Mouse (Mus musculus): ENCODE data around the gene Dhcr7. TPM values are rescaled to one million over a fixed set of nuclear protein-coding genes. Genes with fewer than 3 reads are reported as not detected.

Dhcr7 gene
- polyA plus RNA-seq, 1 experiment from 2014 or later = 87.0 TPM

GRCm38 (mm10) chr7:143800770-143801169, 22.2 kb upstream of the Dhcr7 start:
- Histone ChIP-seq H3K4me2 (ENCODE audit: low read length) (no peak overlapping the region), H3K27ac (ENCODE audit: low read depth, low read length) (no peak overlapping the region), H3K4me1 (ENCODE audit: control insufficient read depth, insufficient read depth, low read depth, low read length) (no peaks in the 10 kb centered on the region), H3K27me3 (replicated peaks; ENCODE audit: control insufficient read depth, insufficient read depth, low read length) (no peaks in the 10 kb centered on the region), H3K9me3 (ENCODE audit: control insufficient read depth, low read length) (no peaks in the 10 kb centered on the region), H3K9ac (ENCODE audit: low read depth, low read length) (no peak overlapping the region), H3K4me3 (ENCODE audit: low read length) (no peak overlapping the region), H3K36me3 (ENCODE audit: control insufficient read depth, insufficient read depth, low read length) (peaks cover 22% of the 10 kb centered on the region; the same call in 1 of the 2 replicates)
- ATAC-seq = no peak
- WGBS = 85% methylated on average over 1 of the region's 1 CpGs

DNA sequence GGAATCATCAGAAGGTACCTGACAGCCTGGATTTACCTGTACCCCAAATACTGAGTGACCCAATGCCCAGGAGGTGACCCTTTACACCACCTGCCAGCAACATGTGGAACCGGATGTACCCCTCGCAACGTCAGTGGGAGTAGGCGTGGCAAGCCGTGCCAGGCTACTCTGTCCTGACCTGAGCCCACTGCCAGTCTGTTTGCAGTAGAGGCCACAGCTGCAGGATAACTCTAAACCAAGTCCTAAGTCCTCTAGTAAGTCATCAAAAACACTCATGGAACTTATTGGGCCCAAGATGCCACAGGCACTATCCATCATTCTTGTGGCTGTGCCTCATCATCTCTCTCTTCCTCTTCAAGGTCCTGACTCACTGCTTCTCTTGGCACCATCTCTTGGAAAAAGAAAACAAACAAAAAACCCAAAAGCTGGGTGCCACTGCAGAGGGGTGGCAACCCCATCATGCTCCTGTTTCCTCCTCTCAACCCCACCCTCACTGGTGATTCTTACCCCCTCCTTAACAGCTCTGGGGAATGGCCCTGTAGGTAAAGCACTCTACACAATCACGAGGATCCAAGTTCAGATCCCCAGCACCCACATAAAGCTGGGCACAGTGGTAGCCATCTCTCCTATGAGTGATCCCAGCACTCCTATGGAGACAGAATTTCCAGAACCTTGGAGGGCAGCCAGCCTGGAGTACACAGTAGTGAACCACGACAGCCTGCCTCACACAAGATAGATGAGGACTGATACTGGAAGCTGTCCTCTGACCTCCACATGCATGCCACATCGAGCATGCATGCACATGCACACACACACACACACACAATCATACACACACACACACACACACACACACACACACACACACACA, 21.5 kb upstream of the Dhcr7 start:
- no peaks in the 10 kb centered on the region for H3K9me3 ChIP-seq (ENCODE audit: control insufficient read depth, low read length)
- H3K27me3 ChIP-seq (replicated peaks; ENCODE audit: control insufficient read depth, insufficient read depth, low read length) = no peaks in the 10 kb centered on the region
- peaks cover 22% of the 10 kb centered on the region; the same call in 1 of the 2 replicates for H3K36me3 ChIP-seq (ENCODE audit: control insufficient read depth, insufficient read depth, low read length)
- no peak overlapping the region for H3K27ac ChIP-seq (ENCODE audit: low read depth, low read length)
- no peak overlapping the region for H3K4me2 ChIP-seq (ENCODE audit: low read length)
- H3K9ac ChIP-seq (ENCODE audit: low read depth, low read length) = no peak overlapping the region
- H3K4me1 ChIP-seq (ENCODE audit: control insufficient read depth, insufficient read depth, low read depth, low read length) = no peaks in the 10 kb centered on the region
- no peak for ATAC-seq
- H3K4me3 ChIP-seq (ENCODE audit: low read length) = no peak overlapping the region
- 88% methylated on average over 8 of the region's 8 CpGs for whole genome bisulfite sequencing

DNA sequence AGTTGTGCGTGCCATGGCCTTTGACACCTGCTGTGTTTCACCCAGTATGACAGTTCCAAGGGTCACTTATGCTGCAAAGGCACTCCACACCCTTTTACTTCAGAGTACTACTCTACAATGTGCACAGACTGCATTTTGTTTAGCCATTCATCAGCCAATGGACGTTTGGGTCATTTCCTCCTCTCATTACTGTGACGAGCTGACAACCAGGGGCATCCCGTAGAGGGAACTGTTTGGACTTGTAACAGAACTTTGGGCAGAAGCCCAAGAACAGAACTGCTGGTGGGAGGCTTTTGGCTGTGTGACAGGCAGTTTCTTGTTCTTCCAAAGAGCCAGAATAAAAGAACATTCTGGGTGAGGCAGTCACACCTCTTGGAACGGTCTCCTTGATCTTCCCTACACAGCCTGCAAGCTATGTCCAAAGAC, 17.7 kb upstream of the Dhcr7 start:
- no peak overlapping the region for H3K4me2 ChIP-seq (ENCODE audit: low read length)
- no peak overlapping the region for H3K27ac ChIP-seq (ENCODE audit: low read depth, low read length)
- H3K4me1 ChIP-seq (ENCODE audit: control insufficient read depth, insufficient read depth, low read depth, low read length) = no peaks in the 10 kb centered on the region
- H3K4me3 ChIP-seq (ENCODE audit: low read length) = no peak overlapping the region
- WGBS = 46% methylated on average over 5 of the region's 5 CpGs
- no peaks in the 10 kb centered on the region for H3K9me3 ChIP-seq (ENCODE audit: control insufficient read depth, low read length)
- peaks cover 17% of the 10 kb centered on the region for H3K36me3 ChIP-seq (ENCODE audit: control insufficient read depth, insufficient read depth, low read length)
- peak; percentile 69 for ATAC-seq
- H3K27me3 ChIP-seq (replicated peaks; ENCODE audit: control insufficient read depth, insufficient read depth, low read length) = no peaks in the 10 kb centered on the region
- no peak overlapping the region for H3K9ac ChIP-seq (ENCODE audit: low read depth, low read length)

DNA sequence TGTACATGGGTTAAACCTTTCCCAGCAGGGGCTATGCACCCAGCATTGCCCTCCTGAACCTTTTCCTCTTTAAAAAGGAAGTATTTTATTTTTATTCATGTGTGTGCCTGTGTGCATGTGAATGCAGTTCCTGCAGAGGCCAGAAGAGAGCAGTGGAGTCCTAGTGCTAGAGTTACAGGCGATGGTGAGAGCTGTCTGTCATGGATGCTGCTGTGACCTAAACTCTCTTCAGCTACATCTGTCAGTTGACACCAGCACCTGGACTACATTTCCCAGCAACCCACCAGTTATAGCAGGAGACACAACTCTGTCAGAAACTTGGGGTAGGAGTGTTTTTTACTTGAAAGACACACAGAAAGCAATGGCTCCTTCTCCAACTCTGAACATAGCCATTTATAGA, 14.0 kb upstream of the Dhcr7 start:
- Histone ChIP-seq H3K9me3 (ENCODE audit: control insufficient read depth, low read length) (no peaks in the 10 kb centered on the region), H3K36me3 (ENCODE audit: control insufficient read depth, insufficient read depth, low read length) (peaks cover 22% of the 10 kb centered on the region), H3K27ac (ENCODE audit: low read depth, low read length) (no peak overlapping the region), H3K4me2 (ENCODE audit: low read length) (no peak overlapping the region), H3K27me3 (replicated peaks; ENCODE audit: control insufficient read depth, insufficient read depth, low read length) (no peaks in the 10 kb centered on the region), H3K4me1 (ENCODE audit: control insufficient read depth, insufficient read depth, low read depth, low read length) (no peaks in the 10 kb centered on the region), H3K9ac (ENCODE audit: low read depth, low read length) (no peak overlapping the region), H3K4me3 (ENCODE audit: low read length) (no peak overlapping the region)
- no peak for ATAC-seq
- WGBS = 62% methylated on average over 1 of the region's 1 CpGs

DNA sequence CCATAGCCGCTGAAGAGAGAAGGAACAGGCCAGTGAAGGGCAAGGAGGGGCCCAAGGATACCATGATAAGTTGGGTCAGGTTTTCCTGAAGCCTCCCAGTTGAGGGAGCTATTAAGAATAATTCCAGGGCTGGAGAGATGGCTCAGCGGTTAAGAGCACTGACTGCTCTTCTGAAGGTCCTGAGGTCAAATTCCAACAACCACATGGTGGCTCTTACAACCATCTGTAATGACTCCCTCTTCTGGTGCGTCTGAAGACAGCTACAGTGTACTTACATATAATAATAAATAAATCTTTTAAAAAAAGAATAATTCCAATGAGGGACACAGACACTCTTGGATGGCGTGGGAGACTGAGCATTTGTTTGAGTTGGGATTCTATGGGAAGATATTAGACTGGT, 3.7 kb upstream of the Dhcr7 start:
- WGBS = 83% methylated on average over 4 of the region's 4 CpGs
- ATAC-seq = no peak
- H3K9me3 ChIP-seq (ENCODE audit: control insufficient read depth, low read length) = no peaks in the 10 kb centered on the region
- H3K4me2 ChIP-seq (ENCODE audit: low read length) = no peak overlapping the region
- H3K9ac ChIP-seq (ENCODE audit: low read depth, low read length) = no peak overlapping the region
- peaks cover 22% of the 10 kb centered on the region; the same call in 1 of the 2 replicates for H3K36me3 ChIP-seq (ENCODE audit: control insufficient read depth, insufficient read depth, low read length)
- no peak overlapping the region for H3K27ac ChIP-seq (ENCODE audit: low read depth, low read length)
- no peaks in the 10 kb centered on the region for H3K27me3 ChIP-seq (replicated peaks; ENCODE audit: control insufficient read depth, insufficient read depth, low read length)
- no peak overlapping the region for H3K4me3 ChIP-seq (ENCODE audit: low read length)
- H3K4me1 ChIP-seq (ENCODE audit: control insufficient read depth, insufficient read depth, low read depth, low read length) = peaks cover 11% of the 10 kb centered on the region

DNA sequence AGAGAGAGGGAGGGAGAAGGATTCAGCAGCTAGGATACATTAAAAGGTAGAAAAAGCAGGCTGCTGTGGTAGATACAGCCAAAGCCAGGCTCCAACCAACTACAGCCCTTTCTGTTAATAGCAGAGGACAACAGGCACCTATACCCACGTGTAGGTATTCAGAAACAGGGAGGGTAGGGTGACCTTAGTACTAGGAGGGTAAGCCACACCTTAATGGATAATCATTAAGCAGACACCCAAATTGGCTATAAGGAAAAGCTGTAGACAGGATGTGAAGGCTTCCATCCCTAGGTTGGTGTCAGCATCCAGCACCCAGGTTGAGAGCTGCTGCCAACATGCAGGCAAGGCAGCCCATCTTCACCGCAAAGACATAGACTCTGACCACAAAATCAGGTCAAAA, 1.7 kb upstream of the Dhcr7 start:
- Histone ChIP-seq H3K4me2 (ENCODE audit: low read length) (no peak overlapping the region), H3K9ac (ENCODE audit: low read depth, low read length) (no peak overlapping the region), H3K36me3 (ENCODE audit: control insufficient read depth, insufficient read depth, low read length) (peaks cover 12% of the 10 kb centered on the region; the same call in 1 of the 2 replicates), H3K27me3 (replicated peaks; ENCODE audit: control insufficient read depth, insufficient read depth, low read length) (no peaks in the 10 kb centered on the region), H3K9me3 (ENCODE audit: control insufficient read depth, low read length) (no peaks in the 10 kb centered on the region), H3K4me3 (ENCODE audit: low read length) (no peak overlapping the region), H3K4me1 (ENCODE audit: control insufficient read depth, insufficient read depth, low read depth, low read length) (peaks cover 11% of the 10 kb centered on the region), H3K27ac (ENCODE audit: low read depth, low read length) (no peak overlapping the region)
- WGBS = 90% methylated on average over 2 of the region's 2 CpGs
- no peak for ATAC-seq

DNA sequence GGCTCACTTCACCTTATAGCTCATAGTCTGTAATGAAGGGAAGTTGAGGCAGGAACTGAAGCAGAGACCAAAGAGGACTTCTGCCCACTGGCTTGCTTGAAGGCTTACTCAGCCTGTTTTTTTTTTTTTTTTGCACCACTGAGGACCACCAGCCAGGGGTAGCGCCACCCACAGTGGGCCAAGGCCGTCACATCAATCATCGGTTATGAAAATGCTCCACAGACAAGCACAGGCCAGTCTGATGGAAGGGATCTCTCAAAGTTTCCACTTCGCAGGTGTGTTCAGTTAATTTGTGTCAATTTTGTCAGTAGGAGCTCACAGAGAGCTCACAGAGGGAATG, 291 bp downstream of the Dhcr7 start:
- no peak; the same call in 1 of the 2 replicates for ATAC-seq
- H3K4me1 ChIP-seq (ENCODE audit: control insufficient read depth, insufficient read depth, low read depth, low read length) = peaks cover 11% of the 10 kb centered on the region
- no peaks in the 10 kb centered on the region for H3K27me3 ChIP-seq (replicated peaks; ENCODE audit: control insufficient read depth, insufficient read depth, low read length)
- H3K9me3 ChIP-seq (ENCODE audit: control insufficient read depth, low read length) = no peaks in the 10 kb centered on the region
- 79% methylated on average over 4 of the region's 4 CpGs for WGBS
- H3K27ac ChIP-seq (ENCODE audit: low read depth, low read length) = peak overlapping the region; percentile 69
- H3K4me3 ChIP-seq (ENCODE audit: low read length) = peak overlapping the region; percentile 60
- H3K9ac ChIP-seq (ENCODE audit: low read depth, low read length) = peak overlapping the region; percentile 47
- H3K4me2 ChIP-seq (ENCODE audit: low read length) = peak overlapping the region; percentile 64
- H3K36me3 ChIP-seq (ENCODE audit: control insufficient read depth, insufficient read depth, low read length) = peaks cover 6% of the 10 kb centered on the region; the same call in 1 of the 2 replicates

DNA sequence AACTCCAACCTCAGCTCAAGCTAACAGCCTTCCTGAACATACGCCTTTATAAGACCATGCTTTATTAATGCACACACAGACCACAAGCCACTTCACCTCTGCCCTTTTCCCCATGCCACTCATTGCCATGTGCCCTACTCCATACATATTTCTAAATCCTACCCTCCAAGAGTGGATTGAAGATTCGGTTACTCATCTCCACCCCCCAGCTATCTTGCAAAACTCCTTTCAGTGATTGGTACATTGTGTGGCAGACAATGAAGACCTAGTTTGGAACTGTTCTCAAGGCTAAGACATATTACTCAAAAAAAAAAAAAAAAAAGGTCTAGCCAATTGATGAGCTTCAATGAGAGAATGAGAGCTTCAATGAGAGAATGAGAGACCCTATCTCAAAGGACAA, 4.0 kb downstream of the Dhcr7 start:
- no peak for ATAC-seq
- no peaks in the 10 kb centered on the region for H3K27me3 ChIP-seq (replicated peaks; ENCODE audit: control insufficient read depth, insufficient read depth, low read length)
- no peak overlapping the region for H3K4me2 ChIP-seq (ENCODE audit: low read length)
- 90% methylated on average over 2 of the region's 2 CpGs for WGBS
- H3K36me3 ChIP-seq (ENCODE audit: control insufficient read depth, insufficient read depth, low read length) = no peaks in the 10 kb centered on the region
- no peak overlapping the region for H3K4me3 ChIP-seq (ENCODE audit: low read length)
- no peak overlapping the region for H3K9ac ChIP-seq (ENCODE audit: low read depth, low read length)
- no peaks in the 10 kb centered on the region for H3K9me3 ChIP-seq (ENCODE audit: control insufficient read depth, low read length)
- no peak overlapping the region for H3K27ac ChIP-seq (ENCODE audit: low read depth, low read length)
- peaks cover 26% of the 10 kb centered on the region for H3K4me1 ChIP-seq (ENCODE audit: control insufficient read depth, insufficient read depth, low read depth, low read length)

- H3K27me3 ChIP-seq (replicated peaks; ENCODE audit: control insufficient read depth, insufficient read depth, low read length) = no peaks in the 10 kb centered on the region
- no peaks in the 10 kb centered on the region for H3K9me3 ChIP-seq (ENCODE audit: control insufficient read depth, low read length)
- H3K27ac ChIP-seq (ENCODE audit: low read depth, low read length) = peak overlapping the region; percentile 96
- under 1% methylated on average over 37 of the region's 37 CpGs for WGBS
- peak overlapping the region; percentile 62 for H3K4me3 ChIP-seq (ENCODE audit: low read length)
- H3K9ac ChIP-seq (ENCODE audit: low read depth, low read length) = peak overlapping the region; percentile 82
- H3K4me2 ChIP-seq (ENCODE audit: low read length) = peak overlapping the region; percentile 90
- H3K36me3 ChIP-seq (ENCODE audit: control insufficient read depth, insufficient read depth, low read length) = no peaks in the 10 kb centered on the region
- ATAC-seq = peak; percentile 98
- H3K4me1 ChIP-seq (ENCODE audit: control insufficient read depth, insufficient read depth, low read depth, low read length) = peaks cover 40% of the 10 kb centered on the region
Measured at GRCm38 (mm10) chr7:143829504-143830331, 6.8 kb downstream of the Dhcr7 start.
